Mouse (Mus musculus) frontal cortex, postnatal 25 days (tissue): ENCODE results near the gene Ikbkg.
"Not testable (repeated sequence)": the region's sequence is repeated elsewhere in the genome, so short reads cannot be mapped to it uniquely, and the experiment has no call there.

Experiments used
- DNase-seq, 2 experiments: peaks; one replicate each; pipeline ENCODE4 v3.0.0; 2022; ENCODE audit warnings: low spot score in 2 of 2

Gene Ikbkg

GRCm38 (mm10) chrX:74392535-74393443, at the start of gene Ikbkg, which contains the start of gene Fam3a:
Ikbkg (plus strand) TSS chrX:74393290.
Fam3a (minus strand) TSS chrX:74393272.
- peak; percentile 42 to 61 for DNase-seq

- no peak for DNase-seq
Observed at GRCm38 (mm10) chrX:74352645-74353466, 40.2 kb upstream of the Ikbkg start.

DNA sequence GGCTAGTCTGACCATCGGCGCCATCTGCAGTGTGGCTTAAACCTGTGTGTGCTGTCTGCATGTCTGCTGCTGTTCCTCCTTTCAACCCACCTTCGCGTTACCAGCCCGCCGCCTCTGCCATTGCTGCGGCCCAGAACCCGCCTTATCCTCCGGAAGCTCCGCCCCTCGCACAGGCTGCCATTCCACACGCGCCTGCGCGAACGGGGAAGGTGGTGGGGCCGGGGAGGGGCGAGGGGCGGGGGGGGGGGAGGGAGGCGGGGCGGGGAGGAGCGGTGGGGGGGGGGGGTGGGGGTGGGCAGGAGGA, 39.7 kb upstream of the Ikbkg start, which contains the start of gene Lage3:
Lage3 (minus strand) TSS at position 152 of the 304 bp plus-strand sequence.
- peak; percentile 43 to 65 for DNase-seq

DNA sequence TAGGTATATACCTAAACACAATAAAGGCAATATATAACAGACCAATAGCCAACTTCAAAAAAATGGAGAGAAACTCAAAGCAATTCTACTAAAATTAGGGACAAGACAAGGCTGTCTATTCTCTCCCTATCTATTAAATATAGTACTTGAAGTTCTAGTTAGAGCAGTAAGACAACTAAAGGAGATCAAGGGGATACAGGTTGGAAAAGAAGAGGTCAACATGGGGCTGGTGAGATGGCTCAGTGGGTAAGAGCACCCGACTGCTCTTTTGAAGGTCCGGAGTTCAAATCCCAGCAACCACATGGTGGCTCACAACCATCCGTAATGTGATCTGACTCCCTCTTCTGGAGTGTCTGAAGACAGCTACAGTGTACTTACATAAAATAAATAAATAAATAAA, 36.0 kb upstream of the Ikbkg start:
- not testable (repeated sequence) for DNase-seq

DNA sequence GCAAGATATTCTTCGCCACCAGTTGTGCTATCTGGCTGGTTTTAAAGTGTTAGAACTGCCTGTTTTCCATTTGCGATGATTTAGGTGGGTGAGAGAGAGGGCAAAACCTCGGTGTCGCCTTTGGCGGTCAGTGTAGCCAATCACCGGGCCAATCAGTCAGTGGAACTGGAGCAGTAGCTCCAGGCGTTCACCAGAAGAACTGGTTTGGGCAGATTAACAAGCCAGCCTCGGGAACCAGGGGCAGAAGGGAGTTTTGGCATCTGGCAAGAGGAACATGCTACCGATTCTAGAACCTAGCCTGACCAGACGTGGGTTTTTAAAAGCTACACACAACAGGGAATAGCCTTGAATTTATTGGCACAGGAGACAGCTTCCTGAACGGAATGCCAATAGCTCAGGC, 33.9 kb upstream of the Ikbkg start:
- no peak for DNase-seq

- DNase-seq = no peak
Observed at GRCm38 (mm10) chrX:74367512-74367911, 25.6 kb upstream of the Ikbkg start.

GRCm38 (mm10) chrX:74368209-74368909, 24.7 kb upstream of the Ikbkg start:
- peak; percentile 25 to 38 for DNase-seq

DNA sequence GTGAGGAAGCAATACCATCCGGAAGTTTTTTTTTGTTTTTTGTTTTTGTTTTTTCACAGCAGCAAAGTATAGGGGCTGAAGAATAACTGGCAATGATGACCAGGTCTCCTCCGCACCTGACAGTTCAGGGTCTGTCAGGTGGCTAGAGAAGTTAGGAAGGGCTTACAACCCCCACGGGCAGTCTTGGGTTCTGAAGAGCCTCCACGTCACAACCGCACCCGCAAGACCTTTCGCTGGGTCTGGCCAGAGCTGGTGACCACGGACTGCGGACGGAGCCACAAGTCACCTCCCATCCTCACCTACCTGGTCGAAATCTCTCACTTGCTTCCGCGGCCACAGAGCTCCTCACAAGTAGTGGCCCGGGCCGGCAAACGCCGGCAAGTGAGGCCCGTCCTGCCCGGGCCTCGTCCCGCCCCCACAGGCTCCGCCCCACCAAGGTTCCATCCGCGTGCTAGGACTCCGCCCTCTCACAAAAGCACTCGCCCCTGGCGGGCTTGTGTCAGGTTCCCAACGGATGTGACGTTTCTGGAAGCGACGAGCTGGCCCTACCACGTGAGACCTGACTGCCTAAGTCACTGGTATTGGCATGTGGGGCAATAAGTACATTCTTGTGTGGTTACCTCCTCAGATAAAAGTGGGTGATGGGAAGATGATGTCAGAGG, 20.1 kb upstream of the Ikbkg start, which contains the start of the genes Ubl4a and Slc10a3:
Ubl4a (minus strand) TSS at position 331 of the 662 bp plus-strand sequence.
Slc10a3 (minus strand) TSS at position 462 of the 662 bp plus-strand sequence.
- DNase-seq = peak; percentile 38 to 79

- no peak for DNase-seq
Observed at GRCm38 (mm10) chrX:74384451-74384850, 8.6 kb upstream of the Ikbkg start.

DNA sequence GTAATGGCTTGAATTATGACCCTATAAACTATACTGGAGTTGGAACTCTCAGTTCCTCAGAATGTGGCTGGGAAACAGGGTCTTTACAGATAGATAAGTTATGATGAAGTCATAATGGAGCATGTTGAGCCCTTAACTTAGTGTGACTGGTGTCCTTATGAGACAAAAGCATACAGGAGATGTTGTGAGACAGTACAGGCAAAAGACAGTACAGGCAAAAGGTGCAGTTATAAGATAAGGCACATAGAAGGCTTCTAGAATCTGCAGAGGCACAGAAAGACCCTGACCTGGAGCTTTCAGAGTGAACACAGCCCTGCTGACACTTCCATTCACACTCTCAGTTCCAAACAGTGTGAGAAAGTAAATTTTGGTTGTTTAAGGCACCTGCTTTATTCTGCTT, 4.9 kb upstream of the Ikbkg start:
- no peak for DNase-seq

DNA sequence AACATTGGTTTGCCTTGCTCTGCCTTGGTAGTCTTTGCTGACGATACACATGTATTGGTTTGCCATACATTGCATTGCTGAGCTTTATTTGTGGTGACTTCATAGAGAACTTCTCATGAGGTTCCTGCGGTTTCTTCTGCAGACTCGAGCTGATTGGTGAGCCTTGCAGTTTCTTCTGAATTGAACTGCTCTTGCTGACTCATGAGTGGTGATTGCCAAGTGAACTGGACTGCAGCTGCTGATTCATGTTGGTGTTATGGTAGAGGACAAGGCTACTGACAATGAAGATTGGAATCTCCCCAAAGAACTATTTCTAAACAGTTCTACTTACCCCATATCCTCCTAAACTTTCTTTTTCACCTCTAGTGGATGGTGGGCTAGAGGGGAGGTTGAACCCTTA, 7.0 kb downstream of the Ikbkg start:
- DNase-seq = no peak

- no peak for DNase-seq
Observed at GRCm38 (mm10) chrX:74408340-74408739, 15.2 kb downstream of the Ikbkg start.

- peak; percentile 13 to 56 for DNase-seq
Observed at GRCm38 (mm10) chrX:74413377-74413776, 20.3 kb downstream of the Ikbkg start.

- DNase-seq = no peak
Observed at GRCm38 (mm10) chrX:74424443-74424842, 31.4 kb downstream of the Ikbkg start.

DNA sequence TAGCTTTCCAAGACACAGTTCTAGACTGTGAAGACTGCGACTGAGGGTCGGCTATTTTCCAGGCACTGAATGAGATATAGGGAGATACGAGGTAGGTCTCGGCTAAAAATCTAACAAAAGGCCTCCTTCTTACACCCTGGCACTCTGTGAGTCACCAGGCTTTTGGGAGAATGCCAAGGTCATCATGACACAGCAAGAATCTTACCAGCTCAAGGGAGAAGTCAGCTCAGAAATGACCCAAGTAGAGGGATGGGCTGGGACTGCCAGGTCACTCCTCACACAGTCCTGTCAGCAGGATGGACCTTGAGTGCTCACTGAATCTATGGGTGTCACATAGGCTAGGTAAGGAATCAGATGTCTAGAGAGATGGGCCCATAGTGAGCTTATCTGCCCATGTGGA, 32.1 kb downstream of the Ikbkg start:
- no peak for DNase-seq

DNA sequence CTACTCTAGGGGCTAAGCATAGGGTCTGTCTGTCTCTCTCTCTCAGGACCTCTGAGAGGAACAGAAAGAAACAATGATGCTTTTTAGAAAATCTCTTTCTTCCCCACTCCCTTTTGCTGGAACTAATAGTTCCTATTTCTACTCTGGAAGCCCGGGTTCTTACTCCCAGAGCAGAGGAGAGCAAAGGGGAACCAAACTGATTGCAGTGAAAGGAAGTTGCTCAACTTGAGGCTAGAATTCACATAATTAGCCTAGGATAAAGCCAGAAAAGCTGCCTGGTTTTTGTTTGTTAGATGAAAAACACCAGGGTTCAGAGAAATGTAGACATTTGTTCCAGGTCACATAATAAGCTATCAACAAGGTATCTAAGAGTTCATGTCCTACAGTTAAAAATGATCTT, 33.2 kb downstream of the Ikbkg start:
- DNase-seq = no peak

DNA sequence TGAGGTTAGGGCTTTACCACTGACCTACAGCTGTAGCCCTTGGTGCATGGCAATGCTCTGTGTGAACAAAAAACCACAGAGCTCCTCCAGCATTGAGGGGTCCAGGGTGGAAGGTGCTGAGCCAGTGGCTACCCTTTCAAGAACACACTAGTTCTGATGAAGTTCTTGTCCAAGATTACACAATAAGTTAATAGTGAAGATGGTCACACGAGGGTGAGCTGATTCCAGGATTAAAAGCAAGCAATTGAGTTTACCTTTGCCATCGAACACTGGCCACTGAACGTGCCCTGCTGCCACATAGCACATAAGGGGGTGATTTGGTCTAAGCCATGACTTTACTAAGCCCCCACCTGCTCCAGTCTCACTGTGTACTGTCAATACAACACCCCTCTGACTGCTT, 34.0 kb downstream of the Ikbkg start:
- DNase-seq = no peak

DNA sequence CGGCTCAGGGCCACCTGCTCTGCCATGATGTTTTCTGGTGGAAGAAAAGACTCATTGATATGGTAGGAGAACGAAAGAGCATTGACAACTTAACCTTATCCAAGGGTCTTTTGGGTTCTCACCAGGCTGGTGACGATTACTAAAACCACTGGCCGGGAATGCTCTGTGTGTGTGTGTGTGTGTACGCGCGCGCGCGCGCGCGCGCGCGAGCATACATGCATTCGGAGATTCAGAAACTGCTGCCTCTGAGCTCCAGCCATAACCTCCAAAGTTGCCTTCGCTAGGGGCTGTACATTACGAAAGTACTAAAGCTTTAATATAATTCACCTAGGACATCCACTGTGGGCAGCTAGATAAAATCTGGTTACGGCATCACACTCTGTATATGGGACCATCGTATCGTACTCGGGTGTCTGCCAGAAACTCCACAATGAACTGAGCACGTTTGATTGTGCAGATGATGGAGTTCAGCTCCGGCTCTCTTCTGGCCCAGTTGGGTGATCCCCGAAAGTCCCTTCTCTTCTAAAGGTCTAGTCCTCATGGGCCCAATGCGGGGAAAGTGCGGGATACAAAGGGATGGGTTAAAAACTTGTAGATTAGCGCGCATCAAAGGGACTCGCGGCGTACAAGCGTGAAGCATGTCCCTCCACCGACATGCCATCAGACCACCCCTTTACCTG, 35.2 kb downstream of the Ikbkg start:
- peak in 1 of 2 experiments; percentile 5 for DNase-seq

- DNase-seq = peak; percentile 65 to 76
Observed at GRCm38 (mm10) chrX:74428826-74429276, 35.8 kb downstream of the Ikbkg start, which contains the start of gene G6pdx. G6pdx (minus strand) TSS chrX:74429194.

DNA sequence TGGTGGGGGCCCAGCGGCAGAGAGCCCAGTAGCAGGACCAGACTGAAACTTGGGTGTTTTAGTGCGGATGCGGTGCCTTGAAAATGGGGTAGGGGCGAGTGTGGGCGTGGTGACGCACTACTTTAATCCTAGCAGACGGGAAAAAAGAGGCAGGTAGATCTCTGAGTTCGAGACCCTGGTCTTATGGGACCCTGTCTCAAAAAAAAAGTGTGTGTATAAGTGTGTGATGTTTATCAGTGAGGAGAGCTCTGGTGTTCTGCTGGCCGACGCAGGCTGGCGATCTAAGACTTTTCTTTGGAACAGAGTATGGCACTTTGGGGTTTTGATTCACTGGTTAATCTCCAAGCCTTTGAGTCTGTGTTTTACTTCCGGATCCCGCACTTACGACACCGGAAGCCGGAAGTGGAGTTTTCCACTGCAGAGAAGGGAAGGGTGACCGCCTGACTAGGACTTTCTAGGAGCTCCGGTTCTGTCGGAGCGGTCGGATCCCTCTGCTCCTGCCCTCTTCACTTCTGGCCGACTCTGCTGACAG, 36.3 kb downstream of the Ikbkg start:
- DNase-seq = peak; percentile 33 to 55
